Mouse (Mus musculus) cortical plate, adult 2 months (tissue): ENCODE measurements around the gene Arfrp1. TPM values are rescaled to one million over a fixed set of nuclear protein-coding genes. Genes with fewer than 3 reads are reported as not detected.

Experiments used
- H3K27ac ChIP-seq: fragments of 200-500 bp; 2 replicates; pipeline ENCODE4 v1.5.1; 2012; ENCODE audit warnings: low read length, control low read depth, inconsistent platforms; ENCODE audit not compliant: insufficient read depth
- H3K4me1 ChIP-seq: fragments of 200-500 bp; 2 replicates; pipeline ENCODE4 v1.6.1; 2011; ENCODE audit warnings: low read length; ENCODE audit not compliant: control insufficient read depth, insufficient read depth
- H3K4me3 ChIP-seq: fragments of 200-500 bp; 2 replicates; pipeline ENCODE4 v1.5.1; 2011; ENCODE audit warnings: mild to moderate bottlenecking, low read length, control low read depth; ENCODE audit not compliant: insufficient read depth
- CTCF ChIP-seq: fragments of 200-500 bp; IDR thresholded peaks from 2 replicates; pipeline ENCODE4 v1.5.1; 2011; ENCODE audit warnings: mild to moderate bottlenecking, control low read depth, low read length; ENCODE audit not compliant: insufficient read depth; ENCODE audit errors: extremely low read depth
- POLR2A ChIP-seq: fragments of 200-500 bp; IDR thresholded peaks from 2 replicates; pipeline ENCODE4 v1.6.1; 2011; ENCODE audit warnings: mild to moderate bottlenecking, low read length, control low read depth; ENCODE audit not compliant: insufficient read depth; ENCODE audit errors: extremely low read depth
- polyA plus RNA-seq: library from polyadenylated mRNA; depleted of rRNA; stranded (reverse); fragments of >200 nt; gene quantifications from 2 replicates; pipeline ENCODE4 v1.2.3, GENCODE M21; 2012; rRNA removed

Arfrp1 gene
- 70.9 and 72.7 TPM in 2 replicates for polyA plus RNA-seq

GRCm38 (mm10) chr2:181364860-181365596 is at the start of gene Arfrp1, which contains the start of gene Zgpat:
Arfrp1 (minus strand) TSS chr2:181365404.
Zgpat (plus strand) TSS chr2:181364928.
- Histone ChIP-seq H3K27ac (peak within 1 kb of the TSS; percentile 52), H3K4me3 (peak within 1 kb of the TSS; percentile 89), H3K4me1 (peaks cover 10% of the 10 kb centered on the region)
- TF ChIP-seq POLR2A, result peak; percentile 36; the same call in 1 of the 2 replicates
- TF ChIP-seq CTCF, result no peak

GRCm38 (mm10) chr2:181413141-181413540 is 47.9 kb upstream of the Arfrp1 start:
- Histone ChIP-seq H3K27ac (no peak overlapping the region), H3K4me1 (no peaks in the 10 kb centered on the region), H3K4me3 (no peak overlapping the region)
- TF ChIP-seq CTCF (no peak), POLR2A (no peak)

DNA sequence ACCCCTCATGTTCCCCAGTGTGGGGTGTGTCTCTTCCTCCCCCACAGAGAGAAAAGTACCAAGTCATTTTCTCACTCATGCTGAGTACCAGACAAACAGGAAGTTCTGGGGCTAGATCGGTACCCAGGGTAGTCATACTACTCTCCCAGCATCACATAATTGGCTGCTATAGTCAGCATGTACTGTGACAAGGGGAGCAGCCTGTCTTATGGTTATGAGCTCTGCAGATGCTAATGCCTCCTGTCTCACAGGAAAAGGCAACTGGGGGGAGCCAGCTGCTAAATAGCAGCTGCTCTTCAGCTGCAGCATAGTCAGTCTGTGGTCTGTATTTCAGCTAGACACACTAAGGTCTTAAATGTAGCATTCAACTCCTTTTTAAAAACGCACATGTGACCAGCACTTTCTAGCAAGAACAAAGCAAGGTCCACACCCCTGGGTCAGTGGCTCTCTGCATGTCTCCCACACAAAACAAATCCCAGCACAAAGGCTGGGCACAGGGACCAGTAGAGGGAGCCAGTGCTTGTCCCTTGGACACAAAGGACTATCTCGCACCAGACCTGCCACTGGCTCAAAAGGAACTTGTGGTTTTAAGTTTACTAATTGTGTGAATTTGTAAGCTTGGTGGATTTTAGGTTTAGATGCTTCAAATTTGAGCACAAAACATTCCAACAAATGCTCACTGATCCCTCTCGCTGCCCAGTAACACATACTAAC is 45.7 kb upstream of the Arfrp1 start:
- TF ChIP-seq CTCF (peak; percentile 87), POLR2A (no peak)
- Histone ChIP-seq H3K27ac (no peak overlapping the region), H3K4me3 (no peak overlapping the region), H3K4me1 (no peaks in the 10 kb centered on the region)

- Histone ChIP-seq H3K27ac (no peak overlapping the region), H3K4me3 (no peak overlapping the region), H3K4me1 (no peaks in the 10 kb centered on the region)
- no peak for TF ChIP-seq CTCF
- TF ChIP-seq POLR2A, result no peak
Observed at GRCm38 (mm10) chr2:181409643-181410042, 44.4 kb upstream of the Arfrp1 start.

GRCm38 (mm10) chr2:181403722-181404121 is 38.5 kb upstream of the Arfrp1 start:
- Histone ChIP-seq H3K27ac (no peak overlapping the region), H3K4me1 (no peaks in the 10 kb centered on the region), H3K4me3 (no peak overlapping the region)
- no peak for TF ChIP-seq POLR2A
- TF ChIP-seq CTCF, result no peak

DNA sequence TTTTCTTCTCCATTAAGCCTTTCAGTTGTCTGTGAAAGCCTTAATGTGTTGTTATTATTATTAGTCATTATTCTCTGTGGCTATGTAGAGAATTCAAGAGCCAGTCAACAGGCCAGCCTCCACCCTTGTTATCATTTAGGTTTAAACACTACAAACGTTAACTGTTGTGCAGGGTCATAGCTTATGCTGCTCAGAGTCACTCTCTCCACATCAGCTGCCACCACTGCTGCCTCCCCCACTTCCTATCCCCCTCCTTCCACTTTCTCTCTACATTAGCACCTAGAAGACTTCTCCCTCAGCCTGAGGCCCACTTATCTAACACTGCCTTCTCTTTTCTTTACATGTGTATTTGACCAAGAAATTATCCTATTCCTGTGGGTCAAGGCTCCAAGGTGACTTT is 36.3 kb upstream of the Arfrp1 start:
- TF ChIP-seq CTCF (no peak), POLR2A (no peak)
- H3K4me1 ChIP-seq, result no peaks in the 10 kb centered on the region
- H3K27ac ChIP-seq, result no peak overlapping the region
- H3K4me3 ChIP-seq, result no peak overlapping the region

- H3K27ac ChIP-seq, result no peak overlapping the region
- TF ChIP-seq CTCF (no peak), POLR2A (no peak)
- H3K4me1 ChIP-seq, result no peaks in the 10 kb centered on the region
- H3K4me3 ChIP-seq, result no peak overlapping the region
Observed at GRCm38 (mm10) chr2:181397207-181397761, 32.1 kb upstream of the Arfrp1 start.

GRCm38 (mm10) chr2:181394086-181394485 is 28.9 kb upstream of the Arfrp1 start:
- no peaks in the 10 kb centered on the region for H3K4me1 ChIP-seq
- no peak for TF ChIP-seq POLR2A
- TF ChIP-seq CTCF, result no peak

GRCm38 (mm10) chr2:181392600-181393213 is 27.5 kb upstream of the Arfrp1 start:
- TF ChIP-seq POLR2A (no peak), CTCF (peak; percentile 91)
- Histone ChIP-seq H3K4me3 (no peak overlapping the region), H3K4me1 (no peaks in the 10 kb centered on the region), H3K27ac (no peak overlapping the region)

More at GRCm38 (mm10) chr2:181394086-181394485, 28.9 kb upstream of the Arfrp1 start:
- no peak overlapping the region for H3K27ac ChIP-seq
- H3K4me3 ChIP-seq, result no peak overlapping the region

GRCm38 (mm10) chr2:181391541-181391940 is 26.3 kb upstream of the Arfrp1 start:
- Histone ChIP-seq H3K4me1 (no peaks in the 10 kb centered on the region), H3K4me3 (no peak overlapping the region), H3K27ac (no peak overlapping the region)
- TF ChIP-seq POLR2A (no peak), CTCF (no peak)
